Mouse (Mus musculus): Measurements from ENCODE around the gene Sod3. TPM values are rescaled to one million over a fixed set of nuclear protein-coding genes. Genes with fewer than 3 reads are reported as not detected.

Sod3 gene
- 1 to 10 TPM; 5.7 to 6.7 TPM for total RNA-seq (2021)
- long read RNA-seq, experiment 1, transcript Sod3-201 (2 exons, 3,738 nt): major isoform, 39 of 41 reads
- long read RNA-seq, experiment 1, partial matches to known transcripts: 1 of 41 reads
- long read RNA-seq, experiment 1, other reads (novel, unspliced or antisense): 1 of 41 reads
- long read RNA-seq, experiment 2, transcript Sod3-201 (2 exons, 3,738 nt): major isoform, 24 of 24 reads
- long read RNA-seq, experiment 2, partial matches to known transcripts: 0 of 24 reads
- long read RNA-seq, experiment 2, other reads (novel, unspliced or antisense): 0 of 24 reads

- DNase-seq (ENCODE audit: low spot score in 2 of 2): no peak
Measured at GRCm38 (mm10) chr5:52363468-52364150, at the start of gene Sod3. TSS of gene Sod3 (plus strand) at chr5:52363791.

DNA sequence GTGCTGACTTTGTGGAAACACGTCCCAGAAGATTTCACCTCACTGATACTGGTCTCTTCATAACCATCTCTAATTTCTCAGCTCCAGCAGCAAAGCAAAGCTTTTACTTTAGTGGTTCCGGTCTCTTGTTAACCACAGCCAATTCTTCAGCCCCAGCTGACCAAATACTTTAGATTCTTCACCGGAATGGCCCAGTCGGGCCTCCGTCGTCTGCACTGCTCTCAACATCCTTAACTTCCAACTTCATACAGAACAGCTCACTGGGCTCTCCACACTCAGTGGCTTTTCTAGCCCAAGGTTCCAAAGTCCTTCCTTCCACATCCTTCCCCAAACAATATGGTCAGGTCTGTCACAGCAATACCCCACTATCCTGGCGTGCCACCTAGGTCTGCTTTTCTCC, 46.7 kb upstream of the Sod3 start:
- DNase-seq (ENCODE audit: low spot score in 2 of 2): no peak

DNA sequence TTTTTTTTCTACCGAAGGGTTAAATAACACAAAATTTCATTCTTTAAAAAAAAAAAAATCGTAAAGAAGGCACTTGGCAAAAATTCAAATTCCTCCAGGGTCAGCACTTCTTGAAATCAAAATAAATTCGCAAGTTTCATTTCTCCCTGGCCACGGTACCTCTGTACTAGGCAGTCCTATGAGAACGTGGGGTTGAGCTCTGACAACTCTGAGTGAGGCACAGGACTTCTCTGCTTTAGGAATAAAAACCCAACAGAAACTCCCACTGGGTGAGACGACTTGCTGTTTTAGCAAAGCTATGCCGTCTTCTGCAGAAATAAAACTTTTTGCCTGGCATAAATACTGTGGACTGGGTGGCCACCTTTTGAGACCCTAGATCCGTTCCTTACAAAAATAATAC, 44.1 kb upstream of the Sod3 start:
- no peak for DNase-seq (ENCODE audit: low spot score in 2 of 2)

- no peak for DNase-seq (ENCODE audit: low spot score in 2 of 2)
Measured at GRCm38 (mm10) chr5:52332120-52332519, 31.5 kb upstream of the Sod3 start.

DNA sequence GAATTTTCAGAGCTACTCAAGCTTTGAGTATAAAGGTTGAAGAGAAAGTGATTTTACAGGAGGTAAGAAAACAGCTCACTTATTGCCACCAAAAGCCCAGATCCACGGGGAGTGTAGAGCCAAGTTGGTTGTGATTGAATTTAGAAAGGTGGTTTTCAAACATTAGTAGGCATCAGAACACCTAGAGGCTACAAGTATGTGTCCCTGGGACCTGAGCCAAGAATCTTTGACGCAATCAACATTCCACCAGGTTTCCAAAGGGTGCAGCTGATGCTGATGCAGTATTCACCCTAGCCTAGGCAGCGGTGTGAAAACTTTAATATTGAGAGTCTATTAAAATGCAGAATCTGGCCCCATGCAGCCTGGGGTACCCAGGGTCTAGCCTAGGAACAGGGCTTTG, 28.0 kb upstream of the Sod3 start:
- DNase-seq (ENCODE audit: low spot score in 2 of 2): no peak

DNA sequence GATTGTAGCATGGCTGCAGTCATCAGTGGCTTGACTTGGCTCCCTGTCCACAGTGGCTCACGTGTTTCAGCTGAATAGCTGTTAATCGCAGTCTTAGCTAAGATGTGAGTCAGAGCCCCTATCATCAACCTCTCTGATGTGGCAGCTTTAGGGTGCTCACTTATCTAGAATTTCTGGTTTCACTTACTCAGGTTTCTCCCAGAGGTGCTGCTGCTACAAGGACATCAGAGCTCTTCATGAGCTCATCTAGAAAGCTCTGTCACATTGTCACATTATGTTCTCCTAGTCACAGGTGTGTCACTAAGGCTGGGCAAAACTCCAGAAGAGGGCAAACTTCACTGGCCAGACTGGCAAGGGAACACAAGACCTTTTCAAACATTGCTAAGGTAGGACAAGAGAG, 24.5 kb upstream of the Sod3 start:
- DNase-seq (ENCODE audit: low spot score in 2 of 2): no peak

DNA sequence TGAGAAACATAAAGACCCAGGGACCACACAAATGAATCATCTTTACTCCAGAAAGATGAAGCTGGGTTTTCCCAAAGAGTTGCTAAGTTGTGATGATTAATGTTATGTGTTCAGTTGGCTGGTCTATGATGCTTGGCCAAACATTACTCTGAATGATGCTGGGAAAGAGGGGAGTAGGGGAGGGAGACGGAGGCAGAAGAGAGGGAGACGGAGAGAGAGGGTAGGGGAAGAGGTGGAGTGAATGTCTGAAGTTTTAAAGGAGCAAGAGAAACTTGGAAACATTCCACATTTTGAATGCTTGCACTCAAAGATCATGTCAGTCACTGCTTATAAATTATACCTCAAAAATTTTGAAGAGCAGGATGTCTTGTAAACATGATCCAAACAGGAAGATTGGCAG, 16.7 kb upstream of the Sod3 start:
- DNase-seq (ENCODE audit: low spot score in 2 of 2): no peak

DNA sequence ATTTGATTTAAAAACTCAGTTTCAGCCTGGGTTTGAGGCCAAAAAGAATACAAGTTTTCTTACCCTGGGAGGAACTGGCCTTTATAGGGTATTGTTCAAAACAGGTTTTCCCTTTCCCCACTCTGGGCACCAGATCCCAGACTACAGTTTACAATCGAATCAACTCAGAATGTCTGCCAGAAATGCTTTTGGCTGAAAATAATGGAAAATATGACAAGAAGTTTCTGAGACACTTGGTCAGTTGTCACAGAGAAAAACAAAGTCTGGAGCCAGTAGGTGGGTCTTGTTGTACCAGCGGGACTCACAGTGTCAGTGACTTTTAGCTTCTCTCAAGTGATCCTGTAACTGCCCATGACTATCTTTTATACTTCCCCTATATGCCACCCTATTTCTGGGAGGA, 13.1 kb upstream of the Sod3 start:
- no peak for DNase-seq (ENCODE audit: low spot score in 2 of 2)

DNA sequence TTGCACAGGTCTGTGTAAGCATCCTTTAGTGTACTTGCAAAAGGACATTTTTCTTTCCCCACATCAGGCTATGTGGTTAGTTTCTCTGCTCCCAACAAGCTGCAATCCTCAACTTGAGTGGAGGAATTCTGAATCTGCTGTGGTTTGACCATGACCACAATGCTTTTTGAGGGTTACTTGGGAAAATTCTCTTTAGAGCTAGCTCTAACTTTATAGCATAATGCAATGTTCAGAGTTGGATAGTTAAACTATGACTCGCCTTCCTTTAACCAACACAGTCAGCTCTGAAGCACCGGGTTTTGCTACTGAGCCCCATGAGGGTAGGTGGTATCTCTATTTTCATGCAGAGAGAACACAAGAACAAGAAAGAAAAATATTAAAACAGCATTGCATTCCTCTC, 12.0 kb upstream of the Sod3 start:
- no peak for DNase-seq (ENCODE audit: low spot score in 2 of 2)

- no peak for DNase-seq (ENCODE audit: low spot score in 2 of 2)
Measured at GRCm38 (mm10) chr5:52352730-52353129, 10.9 kb upstream of the Sod3 start.

GRCm38 (mm10) chr5:52354441-52354840, 9.2 kb upstream of the Sod3 start:
- DNase-seq (ENCODE audit: low spot score in 2 of 2): no peak

DNA sequence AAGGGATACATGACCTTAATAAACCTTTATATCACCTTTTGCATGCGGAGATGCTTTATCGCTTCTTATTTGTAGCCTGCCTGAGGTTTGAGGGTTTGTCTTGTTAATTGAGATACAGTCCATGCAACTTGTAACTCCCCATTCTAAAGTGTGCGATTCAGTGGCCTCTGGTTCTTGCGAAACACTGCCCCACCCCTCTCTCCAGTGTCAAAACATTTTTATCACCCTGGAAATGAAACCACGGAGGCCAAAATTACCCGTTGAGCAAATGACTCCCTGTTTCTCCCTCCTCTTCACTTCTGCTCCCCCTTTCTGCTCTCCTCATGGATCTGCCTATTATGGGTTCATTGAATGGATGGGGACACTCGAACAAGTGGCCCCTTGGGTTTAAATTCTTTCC, 8.0 kb upstream of the Sod3 start:
- DNase-seq (ENCODE audit: low spot score in 2 of 2): no peak

DNA sequence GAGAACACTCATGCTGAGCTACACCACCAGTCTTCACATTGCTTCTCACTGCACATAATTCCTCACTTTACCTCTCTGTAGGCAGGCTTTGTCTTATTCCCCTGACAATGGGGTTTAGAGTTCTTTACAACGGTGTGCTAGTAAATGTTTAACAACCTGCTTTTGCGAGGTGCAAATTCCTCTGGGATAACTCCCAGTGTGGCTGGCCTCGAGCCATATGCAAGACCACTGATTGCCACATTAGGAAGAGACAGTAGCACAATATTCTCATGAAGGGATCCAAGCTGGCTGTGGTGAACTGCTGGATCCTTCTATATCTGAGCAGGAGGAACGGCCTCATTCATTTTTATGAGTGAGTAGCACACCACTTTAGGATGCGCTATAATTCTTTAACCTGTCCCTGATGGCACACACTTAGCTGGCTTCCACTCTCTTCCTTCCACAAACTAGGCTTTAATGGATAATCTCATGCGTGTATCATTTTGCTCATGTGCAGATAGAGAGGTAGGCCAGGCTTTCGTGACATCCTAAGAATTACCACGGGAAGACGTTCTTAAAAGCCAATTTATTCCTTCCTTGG, 6.3 kb upstream of the Sod3 start:
- no peak for DNase-seq (ENCODE audit: low spot score in 2 of 2)

DNA sequence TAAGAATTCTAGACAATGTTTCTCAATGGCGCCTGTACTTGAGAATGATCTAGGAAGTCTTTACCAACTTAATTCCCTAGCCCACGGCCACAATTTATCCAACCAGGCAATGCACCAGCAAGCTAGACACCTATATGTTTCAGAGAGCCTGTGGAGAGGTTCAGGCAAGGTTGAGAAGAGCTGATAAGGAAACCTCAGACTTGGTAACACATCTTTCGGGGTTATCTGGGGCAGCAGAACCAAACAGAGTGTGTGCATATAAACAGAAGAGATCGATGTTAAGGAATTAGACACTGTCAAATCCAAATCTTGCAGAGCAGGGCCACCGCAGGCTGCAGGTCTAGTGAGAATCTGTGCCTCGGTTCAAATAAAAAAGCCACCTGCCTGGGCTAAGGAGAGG, 5.5 kb upstream of the Sod3 start:
- DNase-seq (ENCODE audit: low spot score in 2 of 2): no peak

DNA sequence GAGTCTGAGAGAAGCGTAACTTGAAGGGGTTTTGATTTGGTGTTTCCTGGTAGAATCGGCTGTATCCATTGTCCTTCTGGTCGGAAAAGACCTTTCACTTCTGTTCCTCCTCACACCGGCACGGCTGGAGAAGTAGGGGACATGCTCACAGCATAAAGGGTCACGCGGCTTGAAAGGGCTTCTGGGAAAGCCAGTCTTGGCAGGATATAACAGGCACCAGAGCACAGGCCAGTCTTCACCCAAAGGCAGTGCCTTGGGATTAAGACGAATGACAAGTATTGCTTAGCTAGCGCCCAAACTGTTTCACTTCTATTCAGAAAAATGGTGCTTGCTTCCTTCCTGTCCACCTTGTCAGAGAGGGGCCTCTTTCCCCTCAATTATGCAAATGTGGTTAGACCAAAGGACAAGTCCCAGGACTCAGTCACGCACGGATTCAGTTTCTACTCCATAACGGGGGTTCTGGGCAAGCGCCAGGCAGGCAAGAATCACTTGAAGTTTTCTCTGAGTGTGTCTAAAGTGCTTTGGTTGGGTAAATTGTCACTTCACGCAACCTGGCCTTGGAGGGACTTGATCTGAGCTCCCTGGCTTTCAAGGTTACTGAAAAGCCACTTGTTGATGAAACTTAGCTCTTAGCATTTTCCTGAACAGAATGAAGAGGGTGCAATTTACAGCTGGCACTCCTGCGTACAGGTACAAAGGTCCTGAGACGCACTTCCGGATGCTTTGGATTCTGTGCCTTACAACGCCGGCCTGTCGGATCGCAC, 3.1 kb upstream of the Sod3 start:
- DNase-seq (ENCODE audit: low spot score in 2 of 2): no peak

GRCm38 (mm10) chr5:52362776-52363467, 669 bp upstream of the Sod3 start:
- no peak for DNase-seq (ENCODE audit: low spot score in 2 of 2)

DNA sequence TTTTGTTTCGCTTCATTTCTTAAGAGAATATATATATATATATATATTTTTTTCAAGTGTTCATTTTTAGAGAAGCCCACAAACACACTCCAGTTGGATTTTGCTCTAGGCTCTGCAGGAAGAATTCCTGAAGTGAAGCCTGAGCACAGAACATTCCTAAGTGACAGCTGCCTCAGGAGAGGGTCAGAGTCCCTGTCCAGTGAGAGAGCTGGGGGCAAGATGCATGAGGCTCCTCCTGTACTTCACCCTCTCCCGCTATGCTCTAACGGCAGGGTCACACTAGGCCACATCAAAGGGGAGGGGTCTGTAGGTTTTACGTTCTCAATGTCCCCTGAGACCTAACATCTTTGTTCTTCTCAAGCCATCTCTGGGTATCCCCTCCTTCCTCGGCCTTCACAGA, 930 bp downstream of the Sod3 start:
- no peak for DNase-seq (ENCODE audit: low spot score in 2 of 2)

GRCm38 (mm10) chr5:52365930-52366329, 2.3 kb downstream of the Sod3 start:
- DNase-seq (ENCODE audit: low spot score in 2 of 2): no peak

GRCm38 (mm10) chr5:52366661-52367060, 3.1 kb downstream of the Sod3 start:
- no peak for DNase-seq (ENCODE audit: low spot score in 2 of 2)

GRCm38 (mm10) chr5:52367866-52368840, 4.6 kb downstream of the Sod3 start:
- no peak for DNase-seq (ENCODE audit: low spot score in 2 of 2)
